Mouse (Mus musculus) v-Abl transformed pro-B cells (cell line): ENCODE measurements around the gene Rnf121.

Experiments used
- in situ Hi-C, 2 experiments: fragments of 400-800 bp; cut with MboI; formaldehyde crosslinking; loops; one replicate each; pipeline ENCODE4 v1.15.1; 2025; ENCODE audit not compliant: unreplicated experiment in 2 of 2

The Rnf121 gene

DNA sequence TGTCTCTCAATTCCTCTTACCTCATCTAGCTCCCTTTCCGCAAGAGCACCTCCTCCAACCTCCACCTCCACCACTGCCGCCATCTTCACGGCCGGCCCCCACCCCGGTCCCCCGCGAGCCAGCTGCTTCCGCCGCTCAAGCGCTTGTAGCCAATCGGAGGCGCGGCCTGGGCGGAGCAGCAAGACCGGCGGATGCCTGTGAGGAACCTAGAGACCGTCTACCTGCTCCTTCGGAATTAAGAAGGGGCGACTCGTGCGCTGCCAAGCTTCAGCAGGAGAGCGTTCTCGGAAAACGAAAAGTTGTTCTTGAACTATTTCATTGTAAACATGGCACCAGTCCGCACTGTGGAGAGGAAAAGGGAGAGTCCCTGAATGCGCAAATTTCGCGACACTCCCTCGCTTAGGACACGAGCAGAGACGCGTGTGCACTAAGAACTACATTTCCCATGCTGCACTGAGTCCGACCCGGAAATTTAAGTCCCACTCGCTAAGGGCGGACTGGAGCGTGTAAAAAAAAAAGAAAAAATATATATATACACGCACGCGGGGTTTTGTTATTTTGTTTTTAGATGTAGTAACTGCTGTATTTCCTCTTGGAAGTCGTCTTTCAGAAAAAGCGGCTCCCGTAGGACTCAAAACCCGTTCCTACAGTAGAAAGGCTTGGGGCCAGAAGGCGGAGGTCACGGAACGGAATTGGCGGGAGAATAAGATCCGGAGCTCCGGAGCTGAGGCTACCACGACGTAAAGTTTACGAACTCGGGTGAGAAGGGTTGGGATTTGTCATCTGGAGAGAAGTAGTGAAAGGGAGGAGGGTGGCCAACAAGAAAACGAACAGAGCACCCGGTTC is at the start of gene Rnf121, which contains the start of the genes Xndc1 and Xntrpc:
Rnf121 (minus strand) TSS at position 424 of the 846 bp plus-strand sequence.
Xndc1 (plus strand) TSS at position 466 of the 846 bp plus-strand sequence.
Xntrpc (plus strand) TSS at position 668 of the 846 bp plus-strand sequence.
- in situ Hi-C loops: loop anchor here in 1 of 2 experiments (5.0 kb wide), 1 partner anchor 68 kb away; no protein-coding TSS in a partner anchor

DNA sequence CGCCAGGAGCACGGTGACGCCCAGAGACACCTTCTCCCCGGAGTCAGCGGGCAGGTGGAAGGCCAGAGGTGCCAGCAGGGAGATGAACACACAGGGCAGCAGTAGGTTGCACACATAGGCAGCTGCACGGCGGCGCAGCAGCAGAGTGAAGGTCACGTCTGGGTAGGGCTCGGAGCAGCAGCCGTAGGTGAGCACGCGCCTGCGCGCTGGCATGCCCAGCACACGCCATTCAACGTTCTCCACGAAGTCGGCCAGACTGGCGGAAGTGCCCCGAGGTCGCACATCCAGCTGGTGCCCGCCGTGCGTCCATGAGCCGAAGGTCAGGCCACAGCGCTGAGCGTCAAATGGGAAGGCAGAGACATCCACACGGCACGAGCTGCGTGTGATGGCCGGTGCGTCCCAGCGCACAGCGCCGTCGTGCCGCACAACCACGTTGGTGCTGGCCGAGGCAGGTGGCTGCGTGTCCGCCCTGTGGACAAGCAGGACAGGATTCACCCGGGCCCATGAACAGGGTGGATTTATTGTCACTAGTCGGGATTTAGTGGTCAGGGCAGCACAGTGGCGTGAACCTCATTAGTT is 48.0 kb upstream of the Rnf121 start:
- in situ Hi-C loops: no loop called here

DNA sequence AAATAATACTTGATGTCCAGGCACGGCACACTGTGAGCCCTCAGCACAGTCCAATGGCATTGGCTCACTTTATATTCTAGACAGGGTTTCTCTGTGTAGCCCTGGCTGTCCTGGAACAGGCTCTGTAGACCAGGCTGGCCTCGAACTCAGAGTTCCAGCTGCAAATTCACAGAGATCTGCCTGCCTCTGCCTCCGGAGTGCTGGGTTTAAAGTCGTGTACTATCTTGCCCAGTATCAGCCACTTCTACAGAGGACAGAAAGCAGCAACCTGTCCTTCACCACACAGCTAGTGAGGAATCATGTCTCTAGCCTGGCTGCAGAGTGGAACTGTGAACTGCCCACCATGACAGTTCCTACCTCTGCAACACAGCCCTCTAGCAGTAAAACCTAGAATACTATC is 44.5 kb upstream of the Rnf121 start:
- in situ Hi-C loops: no loop called here

DNA sequence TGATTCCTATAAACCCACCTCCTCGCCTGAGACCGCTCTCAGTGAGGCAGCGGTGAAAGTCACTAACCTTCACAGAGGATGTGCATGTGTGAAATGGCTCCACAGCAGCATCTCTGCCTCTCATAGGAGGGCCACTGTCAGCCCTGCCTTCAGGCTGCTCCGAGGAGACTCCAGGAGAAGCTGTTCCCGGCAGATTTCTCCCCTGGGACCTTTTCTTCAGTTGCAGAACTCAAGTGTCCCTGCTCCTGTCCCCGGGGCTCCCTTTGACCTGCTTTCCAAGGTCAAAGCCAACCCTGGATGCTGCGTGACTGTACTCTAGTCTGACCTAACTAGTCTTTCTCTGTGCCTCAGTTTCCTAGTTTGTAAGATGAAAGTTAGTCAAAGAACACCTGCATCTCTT is 43.9 kb upstream of the Rnf121 start, which contains the start of gene Art5:
Art5 (minus strand) TSS at position 319 of the 400 bp plus-strand sequence.
- in situ Hi-C loops: no loop called here

DNA sequence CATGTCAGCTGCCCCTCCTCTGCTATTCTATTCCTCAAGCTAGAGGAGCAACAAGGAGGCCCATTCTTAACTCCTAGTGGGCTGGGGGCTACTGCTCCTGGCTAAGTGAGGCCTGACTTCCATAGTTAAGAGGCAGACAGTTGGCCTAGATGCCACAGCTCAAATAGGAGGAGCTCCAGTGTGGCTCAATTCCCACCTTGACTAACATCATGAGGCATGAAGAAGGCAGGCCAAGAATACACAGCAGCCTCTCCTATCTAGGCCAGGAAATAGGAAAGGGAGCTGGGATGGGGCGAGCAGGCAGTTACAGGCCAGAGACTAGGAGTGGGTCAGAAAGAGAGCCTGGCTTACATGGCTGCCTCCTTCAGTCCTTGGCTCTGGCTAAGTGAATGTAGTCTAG is 42.9 kb upstream of the Rnf121 start:
- in situ Hi-C loops: no loop called here

DNA sequence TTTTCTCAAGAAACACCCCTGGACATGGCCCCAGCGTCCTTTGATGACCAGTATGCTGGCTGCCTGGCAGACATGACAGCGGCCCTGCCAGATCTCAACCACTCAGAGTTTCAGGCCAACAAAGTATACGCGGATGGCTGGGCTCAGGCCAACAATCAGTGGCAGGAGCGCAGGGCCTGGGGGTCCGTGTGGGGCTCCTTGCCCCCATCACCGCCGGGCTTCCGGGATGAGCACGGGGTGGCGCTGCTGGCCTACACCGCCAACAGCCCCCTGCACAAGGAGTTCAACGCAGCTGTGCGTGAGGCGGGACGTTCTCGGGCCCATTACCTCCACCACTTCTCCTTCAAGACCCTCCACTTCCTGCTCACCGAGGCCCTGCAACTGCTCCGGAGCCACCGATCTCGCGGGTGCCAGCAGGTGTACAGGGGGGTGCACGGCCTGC is 41.5 kb upstream of the Rnf121 start:
- in situ Hi-C loops: no loop called here

DNA sequence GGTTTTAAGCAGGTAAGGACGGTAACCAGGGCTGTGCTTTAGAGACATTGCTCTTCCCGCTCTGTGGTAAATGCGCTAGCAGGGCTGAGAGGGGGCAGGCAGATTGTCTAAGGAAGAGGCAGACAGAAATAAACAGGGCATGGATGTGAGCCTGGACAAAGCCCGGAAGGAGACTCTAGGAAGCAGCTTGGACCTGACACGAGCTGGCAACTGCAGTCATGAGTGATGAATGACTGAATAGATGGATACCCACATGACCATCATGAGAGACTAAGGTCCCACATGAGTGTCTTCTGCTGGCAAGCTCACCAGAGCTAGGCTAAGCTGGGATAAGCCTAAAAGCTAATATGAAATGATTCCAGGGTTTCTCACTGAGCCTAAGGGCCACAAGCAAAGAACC is 38.9 kb upstream of the Rnf121 start:
- in situ Hi-C loops: no loop called here

DNA sequence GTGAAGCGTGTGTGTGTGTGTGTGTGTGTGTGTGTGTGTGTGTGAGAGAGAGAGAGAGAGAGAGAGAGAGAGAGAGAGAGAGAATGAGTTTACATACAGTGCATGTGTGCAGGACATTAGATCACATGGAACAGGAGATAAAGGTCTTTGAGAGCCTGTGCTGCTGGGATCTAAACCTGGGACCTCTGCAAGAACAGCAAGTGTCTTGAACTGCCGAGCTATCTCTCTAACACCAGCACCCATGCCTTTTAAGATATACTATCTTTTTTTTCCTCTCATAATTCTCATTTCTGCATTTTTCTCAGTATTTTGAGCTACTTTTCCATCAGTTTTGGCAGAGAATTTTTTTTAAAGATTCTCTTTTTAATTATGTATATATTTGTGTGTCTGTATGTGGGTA is 38.3 kb upstream of the Rnf121 start:
- in situ Hi-C loops: no loop called here

DNA sequence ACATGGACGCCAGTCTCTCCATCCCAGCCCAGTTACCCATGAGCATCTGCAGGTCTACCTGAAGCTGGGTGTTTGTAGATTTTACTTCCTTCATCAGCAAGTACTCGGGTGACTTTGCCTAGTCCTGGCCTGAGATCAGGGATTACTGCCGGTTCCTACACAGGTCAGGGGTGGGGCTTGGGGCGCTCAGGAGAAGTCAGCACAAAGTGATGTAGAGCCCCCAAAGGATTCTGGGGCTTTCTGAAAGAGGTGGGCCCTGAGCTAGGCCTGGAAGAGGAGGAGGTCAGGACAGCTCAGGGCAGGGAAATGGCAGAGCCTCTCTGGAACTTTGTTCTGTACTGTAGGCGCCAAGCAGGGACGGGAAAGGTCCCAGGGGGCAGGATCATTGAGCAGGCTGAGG is 37.4 kb upstream of the Rnf121 start:
- in situ Hi-C loops: no loop called here

DNA sequence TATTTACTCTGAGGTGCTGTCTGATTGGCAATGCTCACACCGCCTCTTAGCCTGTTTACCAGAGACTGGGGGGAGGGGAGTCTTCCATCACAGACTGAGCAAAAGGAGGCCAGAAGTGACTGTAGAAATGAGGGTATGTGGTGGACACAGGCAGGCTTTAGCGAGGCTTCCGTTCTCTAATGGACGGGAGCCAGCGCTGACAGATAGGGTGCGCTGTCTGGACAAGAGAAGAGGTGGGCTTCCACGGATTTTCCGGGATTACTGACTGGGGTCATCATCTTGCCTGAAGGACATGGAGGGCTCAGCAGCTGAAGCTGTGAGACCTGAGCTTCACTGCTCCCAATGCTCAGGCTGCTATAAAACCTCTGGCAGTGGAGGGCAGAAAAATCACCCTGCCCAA is 37.0 kb upstream of the Rnf121 start:
- in situ Hi-C loops: no loop called here

DNA sequence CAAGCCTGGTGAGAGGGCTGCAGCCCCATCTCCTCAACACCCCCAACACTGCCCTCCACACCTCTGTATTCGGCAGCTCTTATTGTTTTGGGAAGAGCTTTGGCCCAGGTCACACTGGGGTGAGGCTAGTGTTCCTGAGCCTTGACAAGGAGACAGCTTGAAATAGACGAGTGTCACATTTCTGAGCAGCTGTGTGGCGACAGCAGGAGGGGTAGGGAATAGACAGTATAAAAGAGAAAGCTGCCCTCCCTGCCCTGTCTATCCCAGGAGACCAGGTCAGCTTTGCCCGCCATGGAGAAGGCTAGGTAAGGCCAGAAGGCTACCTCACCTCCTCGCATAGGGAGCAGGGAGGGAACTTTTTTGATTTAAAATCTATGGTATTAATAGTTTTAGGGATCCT is 36.2 kb upstream of the Rnf121 start, which contains the start of gene Art1:
Art1 (plus strand) TSS at position 257 of the 400 bp plus-strand sequence.
- in situ Hi-C loops: no loop called here

DNA sequence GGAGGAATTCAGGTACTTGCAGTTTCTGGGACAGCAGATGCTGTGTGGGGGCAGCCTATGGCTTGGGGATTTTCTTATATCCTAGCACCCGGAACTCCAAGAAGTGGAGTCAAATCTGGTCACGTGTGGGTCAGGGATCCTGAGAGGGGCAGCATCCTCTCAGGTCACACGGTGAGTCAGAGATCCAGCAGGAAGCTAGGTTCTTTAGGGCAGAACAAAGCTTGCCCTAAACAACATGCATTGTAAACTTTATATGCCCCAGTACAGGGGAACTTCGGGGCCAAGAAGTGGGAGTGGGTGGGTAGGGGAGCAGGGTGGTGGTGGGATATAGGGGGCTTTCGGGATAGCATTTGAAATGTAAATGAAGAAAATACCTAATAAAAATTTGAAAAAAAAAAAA is 35.6 kb upstream of the Rnf121 start:
- in situ Hi-C loops: no loop called here

DNA sequence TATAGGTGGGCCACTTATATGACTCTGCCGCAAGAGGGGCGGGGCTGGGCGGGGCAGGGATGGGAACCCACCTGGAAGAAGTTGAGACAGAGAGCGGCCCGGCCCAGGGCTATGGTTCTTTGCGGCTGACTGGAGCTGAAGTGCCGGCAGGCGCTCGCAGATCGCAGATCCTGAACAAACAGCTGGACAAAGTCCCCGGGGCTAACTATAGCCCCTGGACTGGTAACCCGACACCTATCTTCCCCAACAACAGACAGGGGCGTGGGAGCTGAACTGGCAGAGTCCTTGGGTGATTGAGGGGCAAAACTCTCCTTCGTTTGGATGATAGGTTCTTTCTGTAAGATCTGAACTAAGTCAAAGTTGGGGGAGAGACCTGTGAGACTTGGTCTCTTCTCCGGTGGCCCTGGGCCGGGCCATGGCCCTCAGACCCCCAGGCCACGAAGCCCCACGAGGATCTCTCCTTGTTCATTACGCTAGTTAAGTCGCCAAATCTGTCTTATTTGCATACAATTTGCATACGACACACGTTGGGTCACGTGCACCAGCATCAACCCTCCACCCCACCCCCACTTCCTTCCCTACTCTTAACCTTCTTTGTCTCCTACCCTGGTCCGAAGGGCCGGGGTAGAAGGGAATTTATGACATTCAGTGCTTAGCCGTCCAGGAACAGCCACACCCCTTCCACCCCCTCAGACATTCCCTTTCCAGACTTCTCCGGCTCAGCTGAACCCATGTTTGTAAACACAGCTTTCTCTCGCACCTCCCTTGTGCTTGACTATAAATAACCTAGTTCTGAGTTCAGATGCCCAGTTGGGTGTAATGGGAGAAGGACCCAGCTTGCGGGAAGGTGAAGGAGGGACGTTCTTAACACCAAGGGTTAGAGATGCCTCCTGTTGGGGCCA is 34.7 kb upstream of the Rnf121 start:
- in situ Hi-C loops: loop anchor here (25.0 kb wide), 4 partner anchors 688 to 1138 kb away; partner anchors contain the start of genes Gm45837 (in 1 of the 2), P2ry2 (in 1 of the 2), P2ry6 (in 1 of the 2) and Pde2a (in 1 of the 2)

DNA sequence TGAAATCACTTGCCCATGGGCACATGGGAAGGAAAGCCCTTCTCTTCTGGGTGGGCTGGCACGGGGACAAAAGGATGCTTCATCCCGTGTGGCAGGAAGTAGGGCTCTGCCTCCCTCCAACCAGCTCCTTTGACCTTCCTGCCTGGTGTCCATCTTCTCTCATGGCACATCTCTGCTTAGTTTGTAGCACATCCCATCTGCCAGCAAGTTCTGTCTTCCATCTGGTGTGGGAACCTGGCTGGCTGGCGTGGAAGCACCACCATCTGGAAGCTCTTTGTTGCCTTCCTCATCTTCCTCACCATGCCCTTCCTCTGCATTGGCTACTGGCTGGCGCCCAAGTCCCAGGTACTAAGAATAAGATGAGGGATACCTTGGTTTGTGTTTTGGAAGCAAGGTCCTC is 22.1 kb upstream of the Rnf121 start:
- in situ Hi-C loops: loop anchor here (25.0 kb wide), 4 partner anchors 675 to 1125 kb away; partner anchors contain the start of genes Gm45837 (in 1 of the 2), P2ry2 (in 1 of the 2), P2ry6 (in 1 of the 2) and Pde2a (in 1 of the 2)

DNA sequence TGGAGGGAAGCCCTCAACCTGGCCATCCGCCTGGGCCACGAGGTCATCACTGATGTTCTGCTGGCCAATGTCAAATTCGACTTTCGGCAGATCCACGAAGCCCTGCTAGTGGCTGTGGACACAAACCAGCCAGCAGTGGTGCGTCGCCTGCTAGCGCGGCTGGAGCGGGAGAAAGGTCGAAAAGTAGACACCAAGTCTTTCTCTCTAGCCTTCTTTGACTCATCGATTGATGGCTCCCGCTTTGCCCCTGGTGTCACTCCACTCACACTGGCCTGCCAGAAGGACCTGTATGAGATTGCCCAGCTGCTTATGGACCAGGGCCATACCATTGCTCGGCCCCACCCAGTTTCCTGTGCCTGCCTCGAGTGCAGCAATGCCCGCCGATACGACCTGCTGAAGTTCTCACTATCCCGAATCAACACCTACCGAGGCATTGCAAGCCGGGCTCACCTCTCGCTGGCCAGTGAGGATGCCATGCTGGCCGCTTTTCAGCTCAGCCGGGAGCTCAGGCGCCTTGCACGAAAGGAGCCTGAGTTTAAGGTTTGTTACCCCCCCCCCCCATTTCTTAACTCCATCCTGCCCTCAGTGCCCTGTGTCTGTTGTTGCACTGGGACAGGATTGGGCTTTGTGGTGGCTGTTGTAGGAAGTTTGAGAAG is 18.9 kb upstream of the Rnf121 start:
- in situ Hi-C loops: loop anchor here (5.0 to 25.0 kb wide), 5 partner anchors 167 to 1122 kb away; partner anchors contain the start of genes Gm45837 (in 1 of the 2), P2ry2 (in 1 of the 2), P2ry6 (in 1 of the 2) and Pde2a (in 1 of the 2)

DNA sequence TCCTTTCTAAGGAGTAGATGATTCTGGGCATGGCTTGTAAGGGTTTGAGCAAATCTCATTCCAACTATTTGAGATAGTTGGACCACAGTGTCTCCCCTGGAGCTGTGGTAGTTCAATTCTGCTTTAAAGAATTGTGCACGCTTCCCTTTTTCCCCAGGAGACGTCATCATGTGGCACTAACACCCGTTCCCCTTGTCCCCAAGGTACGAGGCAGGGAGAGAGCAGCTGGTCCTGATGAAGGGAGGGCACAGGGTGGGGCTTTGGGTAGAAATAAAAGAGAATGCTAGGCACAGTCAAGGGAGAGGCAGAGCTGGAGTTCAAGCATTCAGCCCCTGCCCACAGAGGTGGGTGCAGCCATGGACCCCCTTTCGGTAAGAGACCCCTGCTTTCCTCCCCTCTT is 17.5 kb upstream of the Rnf121 start, which contains the start of gene Trpc2:
Trpc2 (plus strand) TSS at position 301 of the 400 bp plus-strand sequence.
- in situ Hi-C loops: loop anchor here (5.0 to 25.0 kb wide), 5 partner anchors 166 to 1121 kb away; partner anchors contain the start of genes Gm45837 (in 1 of the 2), P2ry2 (in 1 of the 2), P2ry6 (in 1 of the 2) and Pde2a (in 1 of the 2)

DNA sequence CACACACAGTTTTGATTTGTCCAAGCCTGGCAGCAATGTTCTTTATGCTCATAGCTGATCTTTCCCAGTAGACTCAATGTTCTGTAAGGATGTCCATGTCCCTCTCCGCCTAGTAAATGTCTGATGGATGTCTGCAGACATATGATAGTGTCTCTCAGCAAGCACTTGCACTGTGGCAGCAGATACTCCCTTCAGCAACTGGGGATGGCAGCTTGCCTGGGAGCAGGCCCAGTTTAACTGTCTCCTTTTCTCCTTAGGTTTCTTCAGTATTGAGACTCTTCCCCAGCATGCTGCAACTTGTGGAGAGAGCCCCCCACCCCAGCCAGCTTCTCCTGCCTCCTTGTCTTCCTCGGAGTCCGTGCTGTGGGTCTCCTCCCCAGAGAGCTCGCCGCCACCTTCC is 16.5 kb upstream of the Rnf121 start:
- in situ Hi-C loops: loop anchor here (5.0 to 25.0 kb wide), 5 partner anchors 164 to 1119 kb away; partner anchors contain the start of genes Gm45837 (in 1 of the 2), P2ry2 (in 1 of the 2), P2ry6 (in 1 of the 2) and Pde2a (in 1 of the 2)

DNA sequence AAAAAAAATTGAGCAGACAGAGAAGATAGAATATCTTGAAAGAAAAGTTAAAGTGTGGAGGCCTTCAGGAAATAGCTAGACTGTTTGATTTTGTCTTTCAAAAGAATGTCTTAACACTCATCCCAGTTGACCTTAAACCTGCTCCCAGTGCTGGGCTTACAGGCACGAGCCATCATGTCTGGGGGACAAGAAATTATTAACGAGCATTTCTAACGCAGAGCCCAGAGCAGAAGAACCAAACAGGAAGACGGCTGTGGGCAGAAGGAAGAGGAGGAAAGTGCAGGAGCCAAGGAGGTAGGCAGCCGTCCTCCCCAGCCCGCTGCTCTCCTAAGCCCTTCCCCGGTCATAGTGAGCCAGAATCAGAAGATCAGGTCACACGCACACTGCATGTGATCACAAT is 15.0 kb upstream of the Rnf121 start:
- in situ Hi-C loops: loop anchor here (5.0 to 25.0 kb wide), 5 partner anchors 163 to 1118 kb away; partner anchors contain the start of genes Gm45837 (in 1 of the 2), P2ry2 (in 1 of the 2), P2ry6 (in 1 of the 2) and Pde2a (in 1 of the 2)

DNA sequence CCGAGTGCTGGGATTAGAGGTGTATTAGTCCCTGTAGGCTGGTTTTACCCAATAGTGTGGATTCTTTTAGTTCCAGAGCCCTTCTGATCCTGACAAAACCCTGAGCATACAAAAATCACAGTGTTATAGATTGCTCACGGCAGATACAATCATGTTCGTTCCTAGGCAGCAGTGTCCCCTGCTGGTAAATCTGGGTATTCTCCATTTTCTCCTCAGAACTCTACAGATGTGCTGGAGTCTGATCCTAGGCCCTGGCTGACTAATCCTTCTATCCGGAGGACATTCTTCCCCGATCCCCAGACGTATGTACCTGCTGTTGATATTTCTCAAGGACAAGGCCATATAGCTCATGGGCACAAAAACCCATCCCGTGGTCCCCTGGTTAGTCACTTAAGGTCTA is 13.2 kb upstream of the Rnf121 start:
- in situ Hi-C loops: loop anchor here (5.0 to 25.0 kb wide), 7 partner anchors 81 to 1116 kb away; partner anchors contain the start of genes Clpb (in 2 of the 2), Gm45837 (in 1 of the 2), P2ry2 (in 1 of the 2) and P2ry6 (in 1 of the 2)
